Mouse (Mus musculus) B cell, adult 2 months (primary cell): ENCODE measurements at regions not wholly inside any gene's neighbourhood (a gene's known extent, or its start where the extent isn't known, plus 50 kb on each side); places are given as distances from the start of the nearest gene placed in this dataset.

Experiments used
- DNase-seq, 2 experiments: peaks; one replicate each; pipeline ENCODE4 v3.0.0; 2022

DNA sequence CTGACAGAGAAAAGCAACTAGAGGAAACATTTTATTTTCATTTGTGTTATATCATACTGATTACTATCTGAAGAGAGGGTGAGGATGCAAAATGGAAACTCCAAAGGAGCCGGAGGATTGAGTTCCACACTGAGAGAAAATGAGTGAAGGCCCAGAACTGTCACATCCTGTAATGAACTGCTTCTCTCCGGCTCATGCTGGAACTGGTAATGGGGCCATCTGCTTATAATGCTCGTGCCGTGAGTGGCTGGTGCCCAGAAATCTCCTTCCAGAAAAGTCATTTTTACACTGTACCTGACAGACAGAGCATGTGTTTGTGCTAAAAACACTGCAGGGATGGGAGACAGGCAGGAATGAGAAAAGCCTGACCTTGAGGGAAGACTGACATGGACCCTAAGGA, 483.5 kb upstream of the Pkdcc start:
- no peak for DNase-seq

DNA sequence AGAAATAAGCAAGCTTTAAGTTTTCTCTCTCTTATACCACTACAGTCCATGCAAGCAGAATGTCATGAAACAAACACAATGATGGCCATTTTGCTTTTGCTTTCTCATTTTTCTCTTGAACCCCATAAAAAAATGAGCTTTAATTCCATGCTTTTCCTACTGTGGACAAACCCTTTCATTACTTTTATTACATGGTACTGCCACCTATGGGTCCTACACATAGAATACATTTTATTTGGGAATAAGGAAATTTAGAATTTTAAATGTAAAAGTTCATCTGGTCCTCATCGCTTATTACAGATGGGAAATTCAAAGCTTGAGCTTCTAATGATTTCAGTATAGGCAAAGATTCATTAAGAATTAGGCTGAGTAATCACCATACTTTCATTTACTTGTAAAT, 472.6 kb upstream of the Pkdcc start:
- DNase-seq, result no peak

DNA sequence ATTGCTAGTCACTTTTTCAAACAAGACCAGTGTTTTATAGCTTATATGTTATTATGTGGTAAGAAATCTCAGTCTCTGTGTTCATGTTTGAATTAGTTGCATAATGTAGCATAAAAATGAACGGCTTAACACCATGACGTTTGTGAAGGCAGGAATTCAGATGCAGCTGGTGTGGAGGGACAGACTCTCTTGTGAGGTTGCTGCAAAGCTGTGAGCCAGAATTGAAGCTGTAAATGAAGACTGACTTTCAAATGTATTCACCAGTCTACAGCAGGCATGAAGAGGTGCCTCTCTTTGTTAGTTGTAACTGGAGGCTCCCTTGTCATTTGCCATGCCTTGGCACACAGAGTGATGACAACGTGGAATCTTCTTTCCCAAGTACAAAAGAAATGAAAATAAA, 457.7 kb upstream of the Pkdcc start:
- DNase-seq, result no peak

DNA sequence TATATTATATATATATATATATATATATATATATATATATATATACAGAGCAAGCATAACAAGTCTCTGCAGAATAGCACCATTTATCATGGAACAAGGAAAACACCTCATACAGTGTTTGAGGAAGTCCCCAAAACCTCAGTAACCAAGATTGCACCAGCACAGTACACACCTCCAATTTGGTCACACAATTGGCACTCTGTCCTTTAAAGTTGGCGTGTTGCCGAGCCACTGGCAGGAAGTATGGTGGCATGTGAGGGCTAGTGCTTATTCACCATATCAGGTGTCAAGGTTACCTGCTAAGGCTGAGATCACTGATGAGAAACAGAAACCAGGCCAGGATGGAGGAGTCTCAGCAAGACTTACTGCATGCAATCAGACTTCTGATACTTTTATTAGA, 436.0 kb upstream of the Pkdcc start:
- no peak for DNase-seq

DNA sequence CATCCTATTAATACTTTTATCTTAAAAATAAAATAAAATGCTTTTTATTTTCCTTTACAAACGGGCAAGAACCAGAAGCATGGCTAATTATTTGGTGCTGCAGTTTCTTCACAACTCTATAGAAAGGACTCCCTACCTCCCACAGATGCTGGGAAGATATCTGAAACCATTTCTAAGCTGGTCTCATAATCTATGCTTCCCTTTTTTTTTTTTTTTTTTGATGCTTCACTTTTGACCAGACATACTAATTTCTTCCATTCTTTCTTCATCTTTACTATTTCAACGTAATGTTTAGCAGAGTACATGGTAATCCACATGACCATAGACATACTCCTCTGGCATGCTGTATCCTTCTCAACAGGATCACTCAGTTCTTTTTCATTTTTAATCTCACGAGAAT, 393.0 kb upstream of the Pkdcc start:
- no peak for DNase-seq

DNA sequence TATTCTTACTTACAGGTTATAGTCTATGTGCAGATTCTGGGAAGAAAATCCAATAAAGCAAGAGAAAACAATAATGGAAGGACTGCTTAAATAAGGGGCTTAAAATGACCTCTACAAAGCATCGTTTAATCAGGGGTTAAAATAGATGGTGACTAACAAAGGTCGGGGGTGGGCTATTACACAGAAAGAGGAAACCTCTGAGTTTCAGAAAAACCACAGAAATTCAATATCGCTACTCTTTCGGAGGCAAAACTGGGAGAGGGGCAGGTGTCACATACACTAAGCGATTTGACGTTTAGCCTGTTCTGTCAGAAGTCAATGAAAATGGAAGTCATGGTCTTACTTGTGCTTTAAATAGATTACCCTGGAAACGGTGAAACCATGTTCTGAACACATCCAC, 391.0 kb upstream of the Pkdcc start:
- DNase-seq, result no peak

DNA sequence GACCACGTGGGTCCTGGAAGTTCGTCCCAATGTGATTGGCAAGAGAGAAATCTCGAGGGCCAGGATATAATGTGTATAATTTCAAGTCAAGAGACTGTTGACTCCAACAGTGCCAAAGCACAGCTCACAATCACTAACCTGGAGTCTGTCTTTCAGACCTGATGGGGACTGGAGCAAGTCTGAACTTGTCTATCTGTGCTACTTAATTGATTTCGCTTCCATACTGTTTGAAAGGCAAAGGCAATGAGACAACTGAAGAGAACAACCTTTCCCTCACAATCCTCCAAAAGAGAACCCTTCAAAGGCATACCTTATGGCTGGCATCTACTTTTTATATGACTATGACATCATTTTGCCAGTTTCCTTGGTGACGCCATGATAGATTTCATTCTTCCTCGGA, 390.5 kb upstream of the Pkdcc start:
- no peak for DNase-seq

DNA sequence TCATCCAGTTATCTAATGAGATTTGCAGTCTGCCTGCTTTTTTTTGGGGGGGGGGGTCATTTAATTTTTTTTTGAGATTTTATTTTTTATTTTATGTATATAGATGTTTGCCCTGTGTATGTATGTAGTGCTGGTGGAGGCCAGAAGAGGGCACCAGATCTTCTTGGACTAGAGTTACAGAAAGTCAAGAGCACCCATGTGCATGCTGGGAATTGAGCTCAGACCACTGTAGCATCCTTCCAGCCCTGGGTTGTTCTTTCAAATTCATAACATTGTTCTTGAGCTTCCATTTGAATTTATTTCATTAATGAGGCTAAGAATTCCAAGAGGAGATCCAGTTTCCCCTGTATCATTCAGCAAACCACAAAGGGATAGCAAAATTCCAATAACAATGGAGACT, 387.9 kb upstream of the Pkdcc start:
- no peak for DNase-seq

DNA sequence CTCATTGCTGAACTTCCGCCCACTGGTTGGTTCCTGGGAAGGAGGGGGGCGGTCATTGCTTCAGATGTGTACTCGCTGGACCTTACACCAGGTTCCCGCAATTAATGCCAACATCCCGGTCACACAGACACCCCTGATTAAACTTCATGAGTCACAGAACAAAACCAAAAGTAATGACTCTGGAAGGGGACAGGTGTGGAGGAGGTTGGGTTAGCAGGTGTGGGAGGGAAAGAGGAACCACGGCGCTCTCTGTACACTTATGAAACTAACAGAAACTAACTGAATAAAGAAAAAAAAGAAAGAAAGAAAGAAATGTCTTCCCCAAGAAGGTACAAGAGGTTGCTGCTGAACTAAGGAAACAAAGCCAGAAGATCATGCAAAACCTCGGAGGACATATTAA, 387.3 kb upstream of the Pkdcc start:
- DNase-seq, result no peak

DNA sequence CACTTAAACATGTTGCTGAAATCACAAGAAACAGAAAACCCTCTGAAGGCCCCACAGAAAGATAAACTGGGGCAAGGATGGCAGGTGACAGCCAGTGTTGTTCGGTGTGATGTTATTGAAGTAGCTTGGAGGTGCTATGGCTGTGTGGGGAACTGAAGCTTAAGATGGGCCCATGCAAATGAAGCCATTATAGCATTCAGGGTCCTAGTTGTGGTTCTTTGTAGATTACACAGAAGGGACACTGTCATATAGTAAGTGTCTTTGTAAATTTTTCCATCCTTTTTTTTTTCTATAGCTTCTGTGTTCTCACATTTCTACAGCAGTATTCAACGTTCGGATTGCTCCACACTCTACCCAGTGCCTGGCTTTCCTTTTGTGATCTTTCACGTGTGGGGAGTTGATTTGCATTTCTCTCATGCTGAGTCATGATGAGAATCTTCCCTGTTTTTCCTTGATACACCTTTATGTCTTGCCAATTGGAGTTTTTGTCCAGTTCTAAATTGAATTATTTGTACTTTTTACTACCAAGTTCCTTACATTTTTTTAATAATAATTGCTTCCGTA, 386.6 kb upstream of the Pkdcc start:
- no peak for DNase-seq

DNA sequence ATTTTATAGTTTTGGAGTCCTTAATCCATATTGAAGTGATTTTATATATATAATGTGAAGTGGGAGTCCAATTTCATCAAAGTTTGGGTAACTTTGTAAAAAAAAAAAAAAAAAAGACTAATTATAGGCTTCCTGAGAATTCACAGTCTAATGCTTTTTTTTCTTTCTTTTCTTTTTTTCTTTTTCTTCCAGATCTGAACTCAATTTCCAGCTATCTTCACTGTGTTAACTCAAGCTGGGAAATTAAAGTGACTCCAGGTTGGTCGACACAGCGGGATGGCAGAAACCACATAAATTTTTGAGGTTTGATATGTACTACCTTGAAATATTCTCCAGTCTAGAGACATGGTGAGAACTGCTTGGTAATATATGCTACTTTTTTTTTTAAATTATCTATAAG, 385.7 kb upstream of the Pkdcc start:
- DNase-seq, result no peak

DNA sequence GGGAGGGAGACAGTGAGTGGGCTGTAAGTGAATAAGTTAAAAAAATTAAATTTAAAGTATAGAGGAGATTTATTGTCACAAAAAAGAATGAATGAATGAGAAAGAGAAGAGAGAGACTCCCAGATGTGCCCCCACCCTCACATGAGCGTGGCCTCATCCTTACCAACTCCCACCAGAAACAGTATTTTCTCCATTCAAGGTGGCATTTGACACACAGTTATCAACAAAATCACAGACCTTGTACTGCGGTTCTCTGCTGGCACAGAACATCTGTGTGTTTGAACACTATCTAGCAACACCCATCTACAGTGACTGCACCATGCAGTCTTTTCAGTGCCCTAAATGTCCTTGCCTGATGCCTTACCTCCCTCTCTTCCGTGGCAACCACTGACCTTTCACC, 380.9 kb upstream of the Pkdcc start:
- DNase-seq, result no peak

DNA sequence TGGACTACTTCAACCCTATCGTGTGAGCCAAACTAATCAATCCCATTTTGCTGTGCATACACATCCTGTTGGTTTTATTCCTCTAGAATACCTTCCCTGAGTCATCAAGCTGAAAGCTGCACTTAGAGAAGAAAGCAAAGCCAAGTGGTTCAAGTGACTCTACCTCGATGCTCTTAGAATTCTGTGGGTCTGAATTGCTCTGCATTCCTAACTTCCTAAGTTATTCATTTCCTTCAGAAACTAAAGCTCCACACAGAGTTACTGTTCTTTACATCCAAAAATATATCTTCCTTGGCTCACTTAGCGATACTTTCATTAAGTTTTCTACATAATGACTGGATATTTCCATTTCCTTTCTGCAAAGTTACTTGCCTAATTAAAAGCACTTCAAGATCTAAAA, 379.0 kb upstream of the Pkdcc start:
- no peak for DNase-seq

DNA sequence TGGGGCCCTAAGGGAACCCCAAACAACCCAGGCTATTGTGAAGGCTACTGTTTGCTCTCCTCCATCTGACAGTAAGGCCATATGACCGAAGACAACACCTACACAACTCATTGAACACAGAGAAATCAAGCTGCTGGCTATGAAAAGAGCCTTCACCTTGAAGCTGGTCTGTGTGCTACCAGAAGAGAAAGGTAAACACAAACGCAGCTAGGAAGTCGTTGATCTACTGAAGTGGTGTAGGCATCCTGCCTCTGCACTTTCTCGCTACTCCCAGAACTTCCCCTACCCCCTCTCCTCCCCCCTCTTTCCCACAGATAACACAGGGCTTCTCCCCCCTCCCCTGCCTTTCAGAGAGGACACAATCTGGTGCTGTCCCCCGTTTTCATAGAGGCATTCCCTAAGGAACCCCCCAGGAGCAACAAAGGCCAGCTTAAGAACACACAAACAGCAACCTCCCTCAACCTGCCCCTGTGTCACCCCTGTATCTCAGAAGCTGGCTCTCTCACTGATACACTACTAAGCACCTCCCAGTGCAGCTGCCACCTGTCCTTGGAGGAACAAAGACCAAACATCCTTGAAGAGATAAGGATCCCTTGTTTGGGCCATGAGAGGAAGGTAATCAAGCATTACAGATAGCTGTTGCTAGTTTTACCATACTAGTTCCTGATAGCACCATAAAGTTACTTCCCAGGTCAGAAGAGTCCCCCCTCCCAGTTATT, 368.2 kb upstream of the Pkdcc start:
- no peak for DNase-seq

DNA sequence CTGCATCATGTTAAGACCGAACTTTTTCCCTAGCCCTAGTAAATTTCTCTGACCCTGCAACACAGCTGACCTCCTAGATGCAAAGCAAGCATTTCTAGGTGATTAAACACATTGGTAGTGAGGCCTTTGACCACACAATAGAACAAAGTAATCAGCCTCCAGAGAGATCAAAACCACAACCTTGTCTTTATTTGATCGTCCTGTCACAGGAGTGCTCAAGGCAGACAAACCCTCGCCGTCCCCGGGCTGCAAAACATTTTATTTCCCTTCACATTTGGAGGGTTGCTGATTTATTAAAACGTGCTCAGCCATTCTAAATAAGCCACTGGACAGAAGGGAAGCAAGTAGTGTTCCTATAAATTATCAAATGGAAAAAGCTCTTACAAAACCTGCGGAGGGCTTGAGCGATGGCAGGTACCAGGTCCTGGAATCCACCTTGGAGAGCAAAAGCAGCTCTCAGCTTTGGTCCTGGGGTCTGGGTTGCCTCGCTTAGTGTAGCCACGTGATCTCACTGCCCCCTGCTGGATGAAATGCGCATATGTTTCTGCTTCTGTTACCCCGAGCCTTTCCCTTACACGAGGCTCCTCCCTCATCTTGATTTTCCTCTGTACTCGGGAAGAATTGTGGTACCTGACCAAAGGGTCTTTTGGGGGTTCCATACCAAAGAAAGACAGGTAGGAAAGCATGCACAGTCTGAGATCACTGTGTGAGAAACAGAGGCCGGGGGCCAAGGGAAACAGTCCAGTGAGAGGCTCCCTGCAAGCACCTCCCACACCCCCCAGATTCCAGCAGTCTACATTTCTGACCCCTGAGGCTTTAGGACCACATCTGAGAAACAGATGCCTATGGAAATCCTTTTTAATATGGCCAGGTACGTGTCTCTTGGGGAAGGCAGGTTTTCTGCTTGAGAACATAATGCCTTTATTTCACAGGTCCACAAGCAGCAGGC, 357.6 kb upstream of the Pkdcc start:
- DNase-seq, result peak; percentile 25 to 29

DNA sequence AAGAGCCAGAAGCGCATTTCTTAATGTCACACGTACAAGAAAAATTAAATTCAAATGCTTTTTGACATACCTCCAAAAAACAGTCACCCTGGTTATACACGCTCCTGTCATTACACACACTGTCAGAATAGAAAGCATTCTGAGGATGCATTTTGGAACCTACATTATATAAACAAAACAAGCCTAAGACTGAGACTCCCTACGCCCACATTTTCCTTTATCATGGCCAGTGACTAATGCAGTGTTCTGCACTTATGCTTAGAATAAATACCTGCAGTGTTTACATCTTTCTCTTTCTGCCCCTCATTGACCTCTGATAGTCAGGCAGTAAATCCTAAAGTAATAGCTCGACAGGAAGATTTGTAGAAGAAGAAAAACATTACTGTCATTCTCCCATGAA, 354.7 kb upstream of the Pkdcc start:
- no peak for DNase-seq

DNA sequence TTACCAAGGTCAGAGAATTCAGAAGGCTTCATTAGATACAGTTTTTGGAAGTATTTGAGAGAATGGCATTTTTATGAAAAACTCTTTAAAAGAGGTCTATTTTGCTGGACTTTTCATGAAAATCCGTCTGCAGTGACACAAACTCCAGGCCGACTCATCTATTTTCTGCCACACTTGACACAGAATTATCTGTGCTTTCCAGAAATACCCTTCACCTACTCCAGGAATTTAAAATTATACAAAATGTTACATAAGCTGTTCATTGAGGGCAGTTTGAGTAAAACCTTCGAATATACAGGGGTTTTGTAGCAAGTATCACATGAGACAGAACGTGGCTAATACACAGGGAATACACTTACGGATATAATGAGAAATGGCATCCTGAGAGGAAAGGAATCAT, 354.1 kb upstream of the Pkdcc start:
- no peak for DNase-seq

DNA sequence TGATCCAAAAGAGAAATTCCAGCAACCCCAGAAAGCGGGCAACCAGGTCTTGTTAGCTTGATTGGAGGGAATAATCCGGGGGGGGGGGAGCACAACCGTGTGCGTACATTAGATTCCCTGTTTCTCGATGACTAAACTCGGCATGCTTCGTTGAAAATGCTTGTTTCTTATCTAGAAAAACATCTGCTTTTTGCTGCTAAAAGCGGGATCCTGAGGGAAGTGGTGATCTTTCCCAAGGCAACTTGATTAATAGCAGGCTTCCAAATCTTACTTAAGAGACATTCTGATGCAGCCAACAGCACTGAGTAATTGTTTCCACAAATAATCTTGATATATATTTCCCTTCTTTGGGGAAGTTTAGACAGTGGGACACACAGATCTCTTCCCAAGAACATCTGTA, 338.0 kb upstream of the Pkdcc start:
- DNase-seq, result no peak

DNA sequence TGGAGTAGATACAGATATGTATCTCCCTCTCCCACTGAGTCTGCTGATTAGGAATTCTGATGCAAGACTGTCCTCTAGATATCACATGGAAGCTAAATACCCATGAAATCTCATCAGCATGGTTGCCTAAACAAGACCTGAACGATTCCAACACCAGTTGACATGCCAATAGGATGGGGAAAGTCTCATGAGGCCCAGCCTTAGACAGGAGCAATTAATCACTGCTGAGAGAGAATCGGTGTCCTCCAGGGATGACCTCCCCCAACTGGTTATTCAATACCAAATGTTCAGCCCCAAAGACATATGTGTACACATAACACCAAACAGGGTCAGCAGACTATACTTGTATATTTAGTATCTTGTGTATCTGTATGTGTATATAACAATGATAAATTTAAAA, 314.5 kb upstream of the Pkdcc start:
- DNase-seq, result no peak

DNA sequence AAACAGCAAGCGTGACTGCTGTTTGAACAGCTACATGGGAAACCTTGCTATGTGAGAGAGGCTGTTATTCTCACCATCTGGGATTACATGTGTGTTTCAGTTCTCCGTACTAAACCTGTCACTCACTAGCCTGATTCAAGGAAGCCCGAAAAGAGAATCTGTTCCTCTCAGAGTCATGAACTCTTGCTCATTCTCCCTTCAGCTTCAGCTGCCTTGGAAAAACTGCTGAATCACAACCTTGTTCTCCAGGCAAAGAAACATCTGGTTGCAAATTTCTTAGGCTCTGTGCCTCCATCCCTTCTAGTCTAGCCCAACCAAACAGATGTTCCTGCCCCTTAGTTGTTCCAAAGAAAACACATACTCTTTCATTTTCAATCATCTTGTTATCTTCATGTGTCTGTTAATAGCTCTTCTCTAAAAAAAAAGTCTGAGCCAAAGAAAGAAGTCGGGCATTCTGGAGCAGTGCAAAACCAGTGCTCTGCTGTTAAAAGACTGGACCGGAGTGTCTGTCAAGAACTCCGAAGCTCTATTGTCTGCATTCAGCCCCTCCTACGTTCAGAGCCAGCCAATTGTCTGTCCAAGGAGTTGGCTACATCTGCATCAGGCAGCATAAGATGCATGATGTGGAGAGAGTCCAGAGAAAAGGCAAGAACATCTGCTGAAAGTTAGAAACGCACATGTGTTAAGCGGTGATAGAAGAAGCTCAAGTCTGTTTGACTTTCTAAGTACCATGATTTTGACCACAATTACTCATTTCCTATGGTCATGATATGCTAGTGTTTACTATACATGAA, 313.8 kb upstream of the Pkdcc start:
- no peak for DNase-seq

DNA sequence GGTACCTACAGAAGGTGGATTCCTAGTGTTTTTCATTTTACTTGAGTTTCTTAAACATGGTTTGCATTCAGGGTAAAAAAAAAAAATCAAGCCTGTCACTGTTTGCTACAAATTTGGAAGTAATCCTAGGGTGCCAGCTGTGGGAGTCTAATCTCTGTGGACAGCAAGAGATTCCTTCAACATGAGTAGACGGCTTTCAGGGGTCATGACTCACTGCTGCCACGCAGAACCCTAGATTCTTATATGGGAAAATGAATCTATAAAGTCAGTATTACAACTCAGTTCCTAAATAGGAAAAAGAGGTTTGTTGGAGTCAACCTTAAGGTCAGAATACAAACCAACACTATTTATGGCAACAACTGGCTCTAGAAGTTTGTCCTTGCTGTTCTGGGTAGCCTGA, 310.1 kb upstream of the Pkdcc start:
- DNase-seq, result no peak

DNA sequence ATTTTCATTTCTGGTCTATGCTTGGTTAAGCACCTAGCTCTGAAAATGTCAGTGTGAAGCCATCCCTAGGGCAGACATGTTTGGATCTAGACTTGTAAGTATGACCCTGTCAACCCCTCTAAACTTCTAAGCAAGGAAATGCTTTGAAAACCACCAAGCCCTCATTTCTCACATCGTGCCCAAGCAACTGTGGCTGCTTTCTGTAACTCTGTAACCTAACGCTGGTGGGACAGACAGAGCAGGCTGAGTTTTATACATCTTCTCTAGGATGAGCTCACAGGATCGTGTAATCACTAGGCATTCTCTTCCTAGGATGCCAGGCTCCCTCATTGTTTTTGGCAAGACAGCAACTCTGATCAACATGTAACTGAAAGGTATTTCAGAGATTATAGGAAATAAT, 309.6 kb upstream of the Pkdcc start:
- DNase-seq, result no peak

DNA sequence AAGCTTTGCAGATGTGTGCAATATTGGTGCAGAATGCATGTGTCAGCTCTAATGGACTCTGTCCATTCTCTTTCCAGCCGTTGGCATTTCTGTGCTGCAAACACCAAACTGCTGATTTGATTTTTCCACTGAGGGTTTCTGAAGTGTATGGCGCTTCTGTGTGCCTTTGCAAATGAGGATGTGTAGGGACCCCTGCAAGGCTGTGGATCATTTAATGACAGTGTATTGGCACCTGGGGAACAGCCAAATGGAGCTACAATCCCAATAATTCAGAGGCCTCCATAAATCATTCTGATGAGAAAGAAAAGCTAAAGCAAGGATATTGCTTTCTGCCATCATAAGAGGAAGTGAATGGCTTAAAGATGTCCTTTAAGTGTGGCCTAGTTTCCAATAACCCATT, 305.9 kb upstream of the Pkdcc start:
- DNase-seq, result no peak
